Mouse (Mus musculus): Measurements from ENCODE around the gene Igf1r.

DNA sequence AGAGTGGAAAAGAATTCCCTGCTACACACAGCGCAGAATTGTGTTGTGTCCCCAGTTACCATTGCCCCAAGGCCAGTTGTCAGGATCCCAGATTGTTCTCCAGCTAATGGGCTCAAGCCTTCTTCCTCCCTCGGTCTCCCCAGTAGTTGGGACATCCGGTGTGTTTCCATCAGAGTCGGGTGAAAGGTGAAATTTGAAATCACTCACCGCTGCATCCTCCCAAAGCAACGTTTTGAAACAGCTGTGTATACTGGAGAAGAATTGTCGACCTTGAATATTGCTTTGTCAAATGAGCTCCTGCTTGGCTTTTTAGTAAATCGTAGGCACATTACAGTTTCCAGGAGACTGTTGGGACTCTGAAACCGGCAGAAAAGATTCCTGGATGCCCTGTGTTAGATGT is 322.3 kb downstream of the Igf1r start:
- no peak for TF ChIP-seq CTCF (IDR thresholded peaks at IDR 0.05)
- TF ChIP-seq EP300 (IDR thresholded peaks at IDR 0.05) = no peak
